In genomic region chr3:96473556-96473955, GRCm38 (mm10) we compare ENCODE assay signal across 17 mouse cellular contexts. TPM values are rescaled to one million over a fixed set of nuclear protein-coding genes. Genes with fewer than 3 reads are reported as not detected.
"Had no signal": no experiment of that assay in that cellular context is flagged by ENCODE, and none has a peak within 500 bp of the region (broad histone marks: within the 10 kb centered on the region; RNA-seq: fewer than 3 reads in every experiment).

No protein-coding gene starts in this region.

RNA-seq across cellular contexts. Expression of gene BC107364, which starts 21.4 kb away (rescaled TPM):
- polyA plus RNA-seq: cerebellum, adult 2 months; cortical plate, adult 2 months; embryonic facial prominence, embryonic 10.5 days; embryonic facial prominence, embryonic 11.5 days; embryonic facial prominence, embryonic 14.5 days; erythroblast, embryonic 14.5 days; forebrain, embryonic 10.5 days; forebrain, embryonic 11.5 days; forebrain, embryonic 12.5 days; forebrain, embryonic 13.5 days; forebrain, embryonic 14.5 days; forebrain, embryonic 15.5 days; forebrain, embryonic 16.5 days; forebrain, postnatal 0 days; frontal cortex, adult 2 months; gonadal fat pad, adult 2 months; heart, adult 2 months had no signal

RNA-seq across cellular contexts. Expression of gene Hfe2, which starts 51.4 kb away (rescaled TPM):
- polyA plus RNA-seq: erythroblast, embryonic 14.5 days had no signal
